Mouse (Mus musculus): Measurements from ENCODE around the gene Cenpp.

GRCm38 (mm10) chr13:49505776-49506175 is 146.8 kb downstream of the Cenpp start:
- TF ChIP-seq CTCF (IDR thresholded peaks at IDR 0.05; ENCODE audit: low read depth, low read length) (no peak), POLR2A (IDR thresholded peaks at IDR 0.05; ENCODE audit: insufficient read depth, low read length) (no peak), EP300 (IDR thresholded peaks at IDR 0.05; ENCODE audit: insufficient read depth, low read depth, low read length) (no peak)
